Mouse (Mus musculus): ENCODE measurements around the gene Batf3.

DNA sequence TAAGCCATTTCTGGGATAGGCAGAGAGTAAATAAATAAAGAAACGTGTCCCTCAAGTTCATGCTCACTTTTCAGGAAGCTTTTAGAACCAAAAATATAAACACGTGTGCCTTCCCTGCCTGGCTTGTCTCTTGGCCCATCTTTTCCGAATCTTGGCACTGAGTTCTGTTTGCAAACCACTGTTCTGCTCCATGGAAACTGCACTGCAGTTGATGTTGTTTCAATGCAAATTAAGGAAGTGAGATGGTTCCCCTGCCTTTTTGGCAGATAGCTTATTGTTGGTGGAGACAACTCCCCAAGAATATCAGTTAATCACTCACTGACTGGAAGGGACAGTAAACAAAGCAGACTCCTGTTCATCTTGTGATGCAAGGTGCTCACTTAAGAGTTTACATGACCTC is 25.1 kb downstream of the Batf3 start:
- TF ChIP-seq CTCF (IDR thresholded peaks at IDR 0.05; ENCODE audit: low read depth, low read length) (no peak), POLR2A (IDR thresholded peaks at IDR 0.05; ENCODE audit: insufficient read depth, low read length) (no peak), EP300 (IDR thresholded peaks at IDR 0.05; ENCODE audit: insufficient read depth, low read depth, low read length) (no peak)

All from ES-Bruce4 (cell line).